Mouse (Mus musculus) liver (tissue): Measurements from ENCODE around the gene Mrpl42.
"Not testable (repeated sequence)": the region's sequence is repeated elsewhere in the genome, so short reads cannot be mapped to it uniquely, and the experiment has no call there.

ENCODE experiments used
- DNase-seq: peaks from one replicate; pipeline ENCODE4 v3.0.0-alpha.2; 2020; ENCODE audit warnings: mixed read lengths

The Mrpl42 gene

DNA sequence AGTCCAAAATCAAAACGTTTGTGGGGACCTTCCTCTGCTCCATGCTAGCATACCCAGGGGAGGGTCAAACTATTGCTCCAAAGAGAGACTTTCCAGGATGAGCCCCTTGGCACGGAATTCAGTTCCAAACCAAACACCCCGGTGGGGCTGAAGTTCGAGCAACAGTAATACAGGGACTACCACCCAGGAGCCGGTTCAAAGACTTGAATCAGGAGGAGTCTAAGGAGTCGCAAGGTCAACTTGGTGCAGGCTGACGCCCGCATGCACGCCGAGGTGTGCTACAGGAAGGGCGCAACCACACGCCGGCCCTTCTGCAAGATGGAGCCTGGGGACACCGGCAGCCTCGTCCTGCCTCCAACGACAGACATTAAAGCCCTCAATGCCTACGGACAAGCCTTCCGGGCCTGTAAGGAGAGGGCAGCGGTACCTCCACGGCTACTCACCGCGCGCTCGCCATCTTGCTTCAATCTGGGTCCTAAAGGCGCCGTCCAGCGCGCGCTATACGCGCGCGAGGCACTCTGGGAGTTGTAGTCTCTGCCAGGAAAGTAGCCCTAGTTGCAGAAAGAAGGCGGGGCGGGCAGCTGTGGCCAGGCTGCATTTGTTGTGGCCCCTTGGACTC lies at the start of gene Mrpl42:
Gene Mrpl42, minus strand, starts transcription at position 478 of the 619 bp plus-strand sequence.
- peak; percentile 88 for DNase-seq

DNA sequence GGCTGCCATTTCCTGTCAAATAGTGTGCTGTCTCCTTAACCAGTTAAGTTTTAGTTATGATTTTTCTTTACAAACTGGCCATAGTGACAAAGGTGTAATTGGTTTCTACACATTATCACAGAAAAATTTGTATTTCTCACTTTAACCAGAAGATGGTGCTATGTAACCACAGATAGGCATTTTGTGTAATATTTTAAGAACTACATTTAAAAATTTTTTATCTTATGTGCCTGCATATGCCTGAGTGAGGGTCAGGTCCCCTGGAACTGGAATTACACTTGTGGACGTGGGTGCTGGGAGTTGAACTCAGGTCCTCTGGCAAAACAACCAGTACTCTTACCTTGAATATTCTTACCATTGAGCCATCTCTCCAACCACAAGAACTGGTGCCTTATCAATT lies 48.8 kb upstream of the Mrpl42 start:
- no peak for DNase-seq

DNA sequence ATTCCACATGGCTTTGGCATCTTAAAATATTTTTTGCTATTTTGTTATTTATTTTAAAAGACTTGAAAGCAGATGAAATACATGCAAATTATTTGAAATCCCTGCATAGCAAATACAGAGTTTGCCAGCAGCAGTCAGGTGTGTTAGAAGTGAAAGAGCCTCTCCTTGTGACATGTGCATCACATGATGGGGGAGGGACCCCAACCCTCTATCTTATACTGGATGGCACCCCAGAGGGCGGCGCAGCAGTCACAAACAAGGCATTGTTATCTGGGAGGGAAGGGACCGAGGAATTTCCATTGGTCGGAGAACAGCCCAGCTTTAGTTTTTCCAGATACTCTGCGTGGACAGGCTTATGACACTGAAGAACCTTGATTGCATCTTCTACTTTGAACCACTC lies 47.3 kb upstream of the Mrpl42 start:
- DNase-seq, result not testable (repeated sequence)

DNA sequence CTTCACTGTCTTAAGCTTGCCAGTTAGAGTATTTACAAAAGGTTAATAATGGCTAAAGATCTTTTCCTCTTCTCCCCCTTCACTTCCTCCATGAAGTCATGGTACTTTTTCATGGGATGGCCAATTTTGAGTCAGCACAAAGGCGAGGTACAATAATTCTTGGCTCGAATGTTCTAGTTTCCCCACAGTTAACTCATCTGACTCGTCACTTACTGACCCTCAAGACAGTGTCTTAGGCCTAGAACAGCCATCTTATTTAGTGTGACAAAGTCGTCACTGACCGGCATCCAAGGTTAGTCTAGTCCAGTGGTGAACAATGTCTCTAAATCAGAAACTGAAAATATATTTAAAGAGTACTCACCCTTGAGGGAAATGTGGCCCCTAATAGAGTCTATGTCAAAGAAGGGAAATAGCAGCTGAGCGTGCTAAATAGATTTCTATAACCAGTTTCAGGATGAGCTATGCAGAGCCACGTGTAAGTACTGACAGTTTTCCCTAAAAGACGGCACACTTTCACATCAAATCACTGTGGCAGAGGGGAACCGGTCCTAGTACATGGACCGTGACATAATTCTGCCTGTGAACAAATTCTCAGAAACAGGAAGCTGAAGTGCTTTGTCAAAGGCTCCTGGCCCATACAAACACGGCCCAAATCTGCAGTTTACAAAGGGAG lies 46.5 kb upstream of the Mrpl42 start:
- DNase-seq, result no peak

DNA sequence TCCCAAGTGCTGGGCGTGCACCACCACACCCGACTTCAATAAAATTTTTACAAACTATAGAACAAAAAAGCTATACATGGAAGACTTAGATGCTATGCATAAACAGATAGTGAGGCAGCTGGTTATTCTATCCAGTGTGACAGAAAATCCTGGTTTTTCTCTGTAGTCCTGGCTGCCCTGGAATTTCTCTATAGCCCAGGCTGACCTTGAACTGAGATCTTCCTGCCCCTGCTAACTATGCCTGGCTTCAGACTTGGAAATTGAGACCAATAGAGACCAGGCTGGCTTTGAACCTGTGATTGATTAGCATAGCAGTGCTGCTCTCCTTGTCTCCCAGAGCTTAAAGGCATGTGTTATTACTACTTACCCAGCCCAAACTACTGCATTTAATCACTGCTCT lies 44.4 kb upstream of the Mrpl42 start:
- DNase-seq, result no peak

DNA sequence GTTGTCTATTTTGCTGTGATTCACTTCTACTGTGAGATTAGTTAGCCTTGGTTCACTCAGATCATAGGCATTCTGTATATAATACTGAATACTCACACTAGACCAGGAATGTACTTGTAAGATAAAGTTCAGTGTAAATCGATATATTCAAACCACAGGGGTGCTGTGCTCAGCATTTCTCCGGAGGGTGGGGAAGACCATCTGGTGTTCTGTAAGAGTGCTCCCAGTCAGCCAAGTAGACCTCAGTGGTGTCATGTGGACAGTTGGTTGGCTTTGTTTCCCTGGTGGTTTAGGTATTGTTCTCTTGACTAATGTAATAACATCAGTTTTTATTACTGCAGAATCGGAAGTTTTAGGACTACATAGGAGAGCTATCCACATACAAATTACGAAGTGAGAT lies 43.3 kb upstream of the Mrpl42 start:
- DNase-seq, result no peak

DNA sequence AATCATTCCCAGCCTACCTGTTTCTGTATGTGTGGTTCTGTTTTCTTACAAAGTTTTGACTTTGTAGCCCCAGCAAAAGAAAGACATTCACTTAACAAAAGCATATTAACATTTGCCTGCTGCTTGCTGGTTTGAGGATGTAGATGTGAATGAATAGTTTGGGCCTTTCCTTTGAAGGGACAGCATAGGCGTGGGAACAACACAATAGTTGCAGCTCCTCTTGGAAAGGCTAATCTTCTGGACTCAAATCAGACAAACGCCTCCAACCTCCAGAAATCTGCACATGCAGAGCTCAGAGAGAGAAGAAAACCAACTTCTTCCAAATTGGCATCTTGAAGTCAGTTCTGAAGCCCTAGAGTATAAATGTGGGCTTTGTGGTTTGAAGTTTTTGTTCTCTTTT lies 42.9 kb upstream of the Mrpl42 start:
- no peak for DNase-seq

DNA sequence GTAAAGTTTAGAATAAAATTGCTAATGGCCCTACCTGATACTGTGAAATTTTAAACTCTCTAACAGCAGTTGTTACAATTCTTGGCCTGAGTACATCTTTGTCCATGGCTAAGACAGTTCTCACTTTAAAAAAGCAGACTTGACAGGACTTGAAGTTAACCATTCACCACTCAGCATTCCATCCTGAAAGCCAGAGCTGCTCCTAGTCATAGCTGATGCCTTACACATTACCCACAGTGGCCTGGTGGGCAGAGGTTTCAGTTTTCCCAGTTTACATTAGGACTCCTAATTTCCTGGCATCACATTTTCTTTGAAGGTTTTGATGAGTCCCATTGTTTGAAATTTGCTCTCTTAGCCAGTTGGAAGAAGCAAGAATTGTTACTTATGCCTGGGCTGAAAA lies 42.3 kb upstream of the Mrpl42 start:
- DNase-seq, result no peak

DNA sequence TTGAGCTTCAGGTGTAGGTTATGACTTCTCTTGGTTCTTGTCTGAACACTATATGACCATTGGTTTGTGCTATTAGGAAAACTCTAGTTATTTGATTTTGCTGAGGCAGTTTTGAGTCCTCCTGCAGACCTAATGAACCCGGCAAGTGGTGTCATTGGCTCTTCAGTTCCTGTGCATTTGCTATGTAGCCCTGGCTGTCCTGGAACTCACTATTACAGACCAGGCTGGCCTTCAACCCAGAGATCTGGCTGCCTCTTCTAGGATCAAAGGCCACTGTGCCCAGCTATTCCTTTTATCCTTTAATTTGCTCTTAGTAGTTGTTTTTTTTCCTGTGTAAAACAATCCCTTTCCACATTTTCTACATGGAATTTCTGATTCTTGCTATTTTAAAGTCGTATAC lies 41.6 kb upstream of the Mrpl42 start:
- no peak for DNase-seq

DNA sequence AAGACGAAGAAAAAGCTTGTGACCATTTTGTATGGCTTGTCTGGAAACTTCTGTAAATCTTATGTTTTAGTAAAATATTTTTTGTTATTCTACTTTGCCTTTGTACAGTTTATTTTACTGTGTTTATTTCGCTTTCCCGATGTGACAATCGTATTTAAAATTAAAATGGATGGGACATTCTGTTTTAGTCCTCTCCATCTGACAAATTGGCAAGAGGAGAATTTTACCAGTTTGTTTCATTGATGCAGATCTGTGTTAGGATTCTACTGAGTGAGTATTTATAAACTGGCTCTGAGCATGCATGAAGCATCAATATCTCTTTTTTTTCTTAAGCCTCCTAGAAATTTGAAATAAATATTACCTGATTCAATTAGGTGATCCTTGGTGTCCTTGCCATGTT lies 41.2 kb upstream of the Mrpl42 start:
- DNase-seq, result no peak

DNA sequence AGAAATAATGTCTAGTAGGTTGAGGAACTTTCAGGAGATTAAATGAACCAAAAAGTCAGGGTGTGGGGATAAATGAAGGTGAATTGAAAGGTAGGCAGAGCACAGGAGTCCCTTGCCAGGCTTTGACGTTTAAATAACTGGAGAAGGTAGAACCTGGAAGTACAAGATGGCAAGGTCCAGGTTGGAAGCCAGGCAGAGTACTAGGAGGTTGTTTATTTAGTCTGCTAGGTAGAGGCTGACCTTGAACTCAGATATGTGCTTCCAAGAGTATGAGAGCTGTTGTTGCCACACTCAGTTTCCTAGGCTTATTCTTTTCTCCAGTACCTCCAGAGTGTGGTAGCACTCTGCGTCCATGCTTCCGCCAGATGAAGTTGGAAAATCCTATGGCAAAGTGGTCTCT lies 38.1 kb upstream of the Mrpl42 start:
- no peak for DNase-seq

DNA sequence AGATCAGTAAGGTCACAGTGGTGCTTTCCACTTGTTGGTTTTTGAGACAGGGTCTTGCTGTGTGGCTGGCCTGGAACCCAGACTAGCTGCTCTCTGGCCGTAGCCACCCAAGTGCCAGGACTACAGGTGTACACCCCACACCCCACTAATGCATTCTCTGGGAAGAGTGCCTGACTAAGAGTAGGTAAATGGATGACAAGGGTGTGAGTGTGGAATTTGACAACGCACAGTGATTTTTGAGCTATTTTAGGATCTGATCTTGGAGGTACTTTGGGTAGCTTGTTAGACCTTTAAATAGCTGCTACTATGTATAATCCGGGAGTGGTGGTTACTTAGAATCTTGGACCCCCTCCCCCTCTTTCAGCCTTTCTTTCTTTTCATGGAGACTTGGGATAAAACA lies 37.5 kb upstream of the Mrpl42 start:
- DNase-seq, result no peak

DNA sequence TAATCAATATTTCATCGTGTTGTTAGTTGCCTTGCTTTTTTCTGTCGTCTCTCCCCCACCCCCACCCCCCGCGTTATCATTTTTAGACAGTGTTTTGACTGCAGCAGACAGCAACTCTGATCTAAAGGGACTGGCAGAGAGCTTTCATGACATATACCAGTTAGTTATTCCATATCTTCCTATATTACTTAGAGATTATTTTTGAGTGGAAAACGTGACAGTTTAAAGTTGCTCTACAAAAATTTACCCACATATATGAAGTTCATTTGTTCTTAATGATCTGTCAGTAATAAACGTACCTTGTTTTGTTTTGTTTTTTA lies 34.4 kb upstream of the Mrpl42 start:
- DNase-seq, result no peak

DNA sequence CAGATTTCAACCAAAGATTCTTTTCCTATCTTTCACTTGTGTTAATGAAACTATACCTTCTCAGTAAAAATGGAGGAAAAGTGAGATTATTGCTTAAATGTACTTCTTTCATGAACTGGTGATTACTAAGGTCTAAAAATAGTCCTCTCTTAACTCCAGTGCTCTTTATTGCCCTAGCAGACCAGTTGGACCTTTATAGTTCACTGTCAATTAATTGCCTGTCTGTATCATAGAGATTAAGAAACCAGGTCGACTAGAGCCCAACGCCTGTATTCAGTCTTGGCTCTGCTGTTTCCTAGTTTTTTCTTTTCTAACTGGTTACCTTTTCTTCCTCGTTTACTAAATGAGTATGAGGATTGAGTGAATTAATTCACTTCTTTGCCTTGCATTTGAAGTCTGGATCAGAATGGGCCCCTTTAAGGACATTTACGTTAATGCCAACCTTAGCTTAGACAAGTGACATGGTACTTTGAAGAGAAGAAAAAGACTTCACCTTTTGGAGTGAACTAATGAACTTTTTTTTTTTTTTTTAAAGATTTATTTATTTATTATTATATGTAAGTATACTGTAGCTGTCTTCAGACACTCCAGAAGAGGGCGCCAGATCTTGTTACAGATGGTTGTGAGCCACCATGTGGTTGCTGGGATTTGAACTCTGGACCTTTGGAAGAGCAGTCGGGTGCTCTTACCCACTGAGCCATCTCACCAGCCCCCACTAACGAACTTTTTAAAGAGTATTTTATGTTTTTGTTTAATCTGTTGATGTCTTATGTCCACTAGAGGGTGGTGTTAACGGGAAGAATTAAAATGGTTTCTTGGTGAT lies 33.9 kb upstream of the Mrpl42 start:
- no peak for DNase-seq

DNA sequence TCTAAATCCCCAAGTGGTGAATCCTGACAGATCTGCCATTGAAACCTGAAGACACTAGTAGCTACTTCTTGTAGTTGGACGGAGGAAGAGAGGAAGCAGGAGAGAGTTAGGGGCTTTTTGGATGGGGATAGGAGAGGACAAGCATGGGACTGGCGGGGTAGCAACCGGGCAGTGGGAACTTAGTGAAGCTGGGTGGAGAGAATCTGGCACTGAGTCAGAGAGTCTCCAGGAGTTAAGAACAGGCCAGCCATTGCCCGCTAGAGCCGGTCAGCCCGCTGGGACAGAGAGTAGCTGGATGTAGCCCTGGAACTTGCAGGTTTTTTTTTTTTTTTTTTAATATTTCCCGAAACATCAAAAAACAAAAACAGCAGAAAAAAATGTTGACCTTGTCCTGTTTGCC lies 31.6 kb upstream of the Mrpl42 start:
- no peak for DNase-seq

DNA sequence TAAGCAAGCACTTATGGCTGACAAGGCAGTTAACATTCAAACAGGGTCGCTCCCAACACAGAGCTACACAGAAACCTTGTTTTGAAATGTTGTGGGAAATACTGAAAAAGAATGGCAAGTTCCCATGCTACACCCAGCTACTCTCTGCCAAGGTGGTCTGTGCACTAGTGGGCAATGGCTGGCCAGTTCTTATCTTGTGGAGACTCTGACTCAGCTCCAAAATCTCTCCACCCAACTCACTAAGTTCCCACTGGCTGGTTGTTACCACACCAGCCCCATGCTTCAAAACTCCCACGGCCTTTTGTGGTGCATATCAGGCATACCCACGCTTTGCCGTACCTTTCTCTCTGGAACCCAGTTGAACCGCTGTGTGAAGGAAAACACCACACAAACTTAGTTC lies 31.2 kb upstream of the Mrpl42 start:
- no peak for DNase-seq

DNA sequence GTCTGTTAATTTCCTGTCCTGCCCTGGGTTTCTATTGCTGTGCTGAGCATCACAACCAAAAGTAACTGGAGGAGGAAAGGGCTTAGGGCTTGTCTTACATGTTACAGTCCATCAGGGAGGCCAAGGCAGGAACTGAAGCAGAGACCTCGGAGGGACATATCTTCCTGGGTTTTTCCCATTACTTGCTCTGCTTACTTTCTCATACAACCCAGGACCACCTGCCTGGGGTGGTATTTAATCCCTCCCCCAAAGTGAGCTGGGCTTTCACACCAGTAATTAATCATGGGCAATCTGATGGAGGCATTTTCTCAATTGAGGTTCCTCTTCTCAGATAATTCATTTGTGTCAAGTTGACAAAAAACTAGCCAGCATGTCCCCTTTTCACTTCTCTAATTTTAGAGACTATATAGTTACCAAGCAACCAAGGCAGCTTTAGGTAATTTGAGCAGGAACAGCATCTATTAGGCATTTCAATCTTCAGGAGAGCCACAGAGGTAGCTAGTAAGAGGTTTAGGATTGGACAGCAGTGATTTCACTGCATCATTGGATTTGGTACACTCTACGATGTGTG lies 28.9 kb upstream of the Mrpl42 start:
- DNase-seq, result no peak

DNA sequence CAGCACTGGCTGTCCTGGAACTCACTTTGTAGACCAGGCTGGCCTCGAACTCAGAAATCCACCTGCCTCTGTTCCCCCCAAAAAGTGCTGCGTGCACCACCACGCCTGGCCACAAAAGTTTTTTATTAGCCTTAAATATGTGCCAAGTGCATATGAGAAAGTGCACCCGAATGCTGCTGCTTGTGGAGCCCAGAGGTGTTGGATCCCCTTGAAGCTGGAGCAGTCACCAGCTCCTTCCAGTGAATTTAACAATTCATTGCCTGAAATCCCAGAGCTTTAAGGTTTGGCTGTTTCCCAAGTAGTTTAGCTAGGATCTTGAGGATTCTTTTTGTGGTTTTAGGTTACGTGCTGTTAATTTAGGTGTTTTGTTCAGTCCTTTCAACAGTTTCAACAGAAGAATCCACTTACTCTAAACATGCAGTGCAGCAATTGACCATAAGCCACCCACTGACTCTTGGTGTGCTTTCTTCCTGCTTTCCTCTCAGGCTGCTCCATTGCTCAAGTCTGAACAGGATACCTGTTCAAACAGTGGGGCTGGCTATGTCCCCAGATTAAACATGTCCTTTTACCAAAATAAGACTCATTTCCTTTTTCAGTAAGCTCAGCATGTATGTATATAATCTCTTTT lies 24.9 kb upstream of the Mrpl42 start:
- no peak for DNase-seq

DNA sequence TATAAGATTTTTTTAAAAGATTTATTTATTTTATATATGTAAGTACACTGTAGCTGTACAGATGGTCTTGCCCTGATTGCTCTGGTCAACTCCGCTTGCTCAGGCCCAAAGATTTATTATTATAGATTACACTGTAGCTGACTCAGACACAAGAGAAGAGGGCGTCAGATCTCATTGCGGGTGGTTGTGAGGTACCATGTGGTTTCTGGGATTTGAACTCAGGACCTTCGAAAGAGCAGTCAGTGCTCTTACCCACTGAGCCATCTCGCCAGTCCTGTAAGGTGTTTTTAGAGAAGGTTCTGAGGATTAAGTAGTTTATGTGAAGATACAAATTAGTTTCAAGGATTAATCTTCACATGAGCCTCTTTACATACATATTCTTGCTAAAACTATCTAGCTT lies 24.1 kb upstream of the Mrpl42 start:
- DNase-seq, result no peak

DNA sequence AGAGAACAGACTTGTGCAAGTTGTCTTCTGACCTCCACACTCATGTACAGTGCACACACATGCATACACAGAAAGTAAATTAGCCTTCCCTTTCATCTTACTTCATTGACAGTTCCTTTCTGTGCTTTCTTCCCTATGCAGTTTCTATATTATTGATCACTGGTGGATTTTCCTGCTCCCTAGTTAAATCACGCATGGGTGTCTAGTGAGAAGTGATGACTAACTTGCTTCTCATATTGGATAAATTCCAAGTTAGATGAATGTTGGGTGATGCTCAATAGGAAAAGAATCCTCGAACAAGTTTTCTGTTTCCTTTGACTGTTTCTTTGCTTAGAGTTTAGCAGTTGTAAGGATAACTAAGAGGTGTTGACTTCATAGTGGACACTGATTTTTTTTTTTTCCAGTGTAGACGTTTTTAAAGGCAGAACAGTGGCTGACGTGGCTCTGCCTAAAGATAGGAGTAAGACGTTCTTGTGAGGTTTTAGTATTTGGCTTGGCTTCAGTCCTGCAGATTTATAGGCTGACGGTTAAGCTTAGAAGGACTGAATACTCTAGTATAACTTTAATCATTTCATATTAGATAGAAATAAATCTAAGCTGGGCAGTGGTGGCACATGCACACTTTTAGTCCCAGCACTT lies 23.4 kb upstream of the Mrpl42 start:
- DNase-seq, result no peak

DNA sequence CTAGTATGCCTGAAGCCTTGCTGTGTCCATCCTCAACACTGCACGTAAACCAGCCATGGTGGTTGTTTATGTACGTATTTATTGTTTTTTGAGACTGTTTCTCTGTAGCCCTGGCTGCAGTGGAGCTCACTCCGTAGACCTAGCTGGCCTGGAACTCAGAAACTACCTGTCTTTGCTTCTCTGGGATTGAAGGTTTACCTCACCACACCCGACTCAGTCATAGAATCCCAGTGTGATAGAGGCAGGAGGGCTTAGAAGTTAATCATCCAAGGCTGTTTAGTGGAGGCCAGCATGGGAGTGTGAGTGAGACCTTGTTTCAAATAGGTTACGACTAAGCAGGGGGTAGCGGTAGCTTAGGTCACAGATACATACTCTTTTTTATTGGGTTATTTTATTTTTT lies 15.9 kb upstream of the Mrpl42 start:
- no peak for DNase-seq

DNA sequence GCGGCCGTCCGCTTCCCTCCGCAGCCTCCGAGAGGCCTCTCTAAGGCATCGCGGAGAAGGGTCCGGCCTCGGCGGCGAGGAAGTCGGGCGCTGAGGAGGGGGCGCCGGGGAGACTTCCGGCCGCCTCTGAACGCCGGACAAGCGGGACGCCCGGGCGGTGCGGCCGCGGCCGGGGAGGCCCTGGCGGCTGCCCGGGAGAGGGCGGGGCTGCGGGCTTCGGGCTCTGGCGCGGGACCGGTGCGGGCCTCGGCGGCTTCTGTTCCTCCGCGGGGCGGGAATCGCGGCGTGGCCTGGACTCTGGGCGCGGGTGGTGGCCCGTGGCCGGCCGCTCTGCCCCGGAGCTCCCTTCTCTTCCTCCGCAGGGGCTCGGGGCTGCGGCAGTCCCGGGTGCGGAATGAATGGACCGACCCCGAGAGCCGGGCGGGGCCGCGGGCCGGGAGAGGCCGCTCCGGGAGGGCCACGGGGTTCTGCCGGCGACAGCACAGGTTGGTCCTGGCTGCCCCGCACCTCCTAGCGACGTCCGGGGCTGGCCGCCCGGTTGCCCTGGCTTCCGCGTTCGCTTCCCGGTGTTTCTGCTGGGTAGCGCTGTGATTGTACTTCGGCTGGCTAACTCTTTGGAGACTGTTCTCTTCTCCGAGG lies 13.7 kb upstream of the Mrpl42 start:
- DNase-seq, result peak; percentile 68
